Mouse (Mus musculus): ENCODE results near the gene Golga4.

Gene Golga4

DNA sequence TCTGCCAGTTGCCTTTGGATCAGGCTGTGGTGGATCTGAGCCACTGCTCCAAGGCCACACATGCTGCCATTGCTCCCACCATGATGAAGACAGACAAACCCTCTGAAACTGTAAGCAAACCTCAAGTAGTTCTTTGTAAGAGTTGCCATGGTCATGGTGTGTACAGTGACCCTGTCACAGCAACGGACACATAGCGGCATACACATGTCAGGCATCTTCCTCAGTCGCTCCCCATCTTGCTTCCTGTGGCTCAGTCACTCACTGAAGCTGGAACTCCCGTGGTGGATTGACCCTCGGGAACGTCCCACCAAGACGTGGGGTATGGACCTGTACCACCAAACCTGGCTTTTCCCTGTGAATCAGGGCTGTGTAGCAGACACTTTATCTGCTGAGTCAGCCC lies 57.8 kb downstream of the Golga4 start:
- in situ Hi-C loops (cut with MboI; ENCODE audit: low pct_unique_long_range_greater_than_20kb in 1 of 2, low sequenced_read_pairs in 2 of 2, unreplicated experiment in 1 of 2), result no loop called here

DNA sequence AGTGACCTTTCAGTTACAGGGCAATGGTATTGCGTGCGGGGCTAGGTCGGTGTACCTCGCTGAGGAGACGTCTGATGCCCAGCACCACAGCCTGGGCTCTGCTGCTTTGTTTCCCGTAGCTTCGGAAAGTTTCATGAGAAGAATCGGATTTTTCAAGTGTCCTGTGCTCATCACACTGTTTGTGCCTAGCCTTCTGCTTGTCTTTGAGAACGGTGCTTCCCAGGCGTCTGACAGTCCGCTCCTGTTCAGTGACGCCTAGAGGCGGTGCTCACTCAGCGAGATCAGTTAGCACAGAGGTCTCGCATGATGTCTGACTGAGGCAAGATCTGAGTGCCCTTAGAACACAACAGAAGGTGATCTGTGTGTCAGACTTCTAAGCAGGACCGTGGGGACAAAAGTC lies 58.6 kb downstream of the Golga4 start:
- in situ Hi-C loops (cut with MboI; ENCODE audit: low pct_unique_long_range_greater_than_20kb in 1 of 2, low sequenced_read_pairs in 2 of 2, unreplicated experiment in 1 of 2), result no loop called here

DNA sequence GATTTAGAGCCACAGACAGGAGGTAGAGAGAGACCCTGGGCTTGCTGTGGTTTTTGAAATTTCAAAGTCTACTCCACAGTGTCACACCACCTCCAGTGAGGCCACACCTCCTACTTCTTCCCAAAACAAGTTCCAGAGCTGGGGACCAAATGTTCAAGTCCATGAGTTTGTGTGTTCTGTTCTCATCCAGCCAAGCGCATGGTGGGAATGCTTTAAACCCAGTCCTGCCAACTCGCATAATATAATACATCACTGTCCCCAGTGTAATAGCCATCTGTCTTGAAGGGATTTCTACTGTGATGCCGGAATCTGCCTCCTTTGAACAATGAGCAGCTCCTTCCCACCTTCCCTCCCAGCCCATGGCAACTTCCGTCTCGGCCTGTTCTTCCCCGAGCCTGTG lies 63.3 kb downstream of the Golga4 start:
- in situ Hi-C loops (cut with MboI; ENCODE audit: low pct_unique_long_range_greater_than_20kb in 1 of 2, low sequenced_read_pairs in 2 of 2, unreplicated experiment in 1 of 2), result no loop called here

DNA sequence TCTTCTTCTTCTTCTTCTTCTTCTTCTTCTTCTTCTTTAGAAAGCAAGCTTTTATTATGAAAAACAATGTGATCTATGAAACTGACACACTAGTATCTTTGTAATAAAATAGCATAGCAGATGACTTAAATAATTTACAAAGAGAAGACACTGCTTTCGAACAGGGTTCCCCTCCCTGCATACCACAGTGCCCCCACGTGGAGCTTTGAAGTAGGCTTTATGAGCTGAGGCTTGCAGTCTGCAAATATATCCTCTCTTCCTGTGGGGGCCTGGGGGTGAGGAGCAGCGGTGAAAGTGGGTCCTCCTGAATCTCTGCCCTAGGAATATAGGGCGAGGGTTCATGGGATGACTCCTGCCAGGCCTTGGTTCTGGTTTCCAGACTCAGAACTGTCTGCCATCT lies 64.8 kb downstream of the Golga4 start:
- in situ Hi-C loops (cut with MboI; ENCODE audit: low pct_unique_long_range_greater_than_20kb in 1 of 2, low sequenced_read_pairs in 2 of 2, unreplicated experiment in 1 of 2), result no loop called here

DNA sequence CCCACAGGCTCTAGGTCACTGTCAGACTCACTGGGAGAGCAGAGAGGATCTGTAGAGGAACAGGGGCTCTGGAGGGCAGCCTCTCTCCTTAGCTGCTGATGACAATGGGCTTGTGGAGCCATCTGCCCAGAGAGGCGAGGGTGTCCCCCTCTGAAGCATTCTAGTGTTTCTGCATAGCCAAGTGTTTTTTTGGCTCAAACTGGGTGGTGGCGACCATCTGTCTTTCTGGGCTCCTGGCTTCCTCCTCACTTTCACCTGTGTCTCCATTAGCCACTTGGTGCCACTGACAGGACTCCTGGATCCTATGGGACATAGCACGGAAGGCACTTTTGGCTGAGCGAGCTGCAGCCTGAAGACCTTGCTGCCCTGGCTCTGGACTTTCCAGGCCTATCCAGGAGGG lies 65.6 kb downstream of the Golga4 start:
- in situ Hi-C loops (cut with MboI; ENCODE audit: low pct_unique_long_range_greater_than_20kb in 1 of 2, low sequenced_read_pairs in 2 of 2, unreplicated experiment in 1 of 2), result no loop called here

DNA sequence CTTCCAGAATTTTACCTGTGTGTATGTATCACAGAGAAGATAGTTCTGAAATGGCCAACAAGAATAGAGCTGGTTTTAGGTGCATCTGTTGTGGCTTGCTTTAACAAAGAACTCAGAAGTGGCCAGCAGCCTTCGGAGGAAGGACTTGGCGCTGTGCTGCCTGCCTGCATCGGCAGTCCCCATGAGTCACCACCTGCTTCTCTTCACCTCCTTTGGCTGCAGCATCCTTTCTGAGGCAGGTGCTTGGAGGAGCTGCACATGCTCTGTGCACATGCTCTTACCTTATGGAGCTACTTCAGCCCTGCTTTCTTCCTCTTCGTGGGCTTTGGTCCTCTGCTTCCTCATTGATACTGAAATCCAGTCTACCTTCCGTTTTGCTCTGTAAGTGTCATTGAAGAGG lies 68.8 kb downstream of the Golga4 start:
- in situ Hi-C loops (cut with MboI; ENCODE audit: low pct_unique_long_range_greater_than_20kb in 1 of 2, low sequenced_read_pairs in 2 of 2, unreplicated experiment in 1 of 2), result no loop called here

DNA sequence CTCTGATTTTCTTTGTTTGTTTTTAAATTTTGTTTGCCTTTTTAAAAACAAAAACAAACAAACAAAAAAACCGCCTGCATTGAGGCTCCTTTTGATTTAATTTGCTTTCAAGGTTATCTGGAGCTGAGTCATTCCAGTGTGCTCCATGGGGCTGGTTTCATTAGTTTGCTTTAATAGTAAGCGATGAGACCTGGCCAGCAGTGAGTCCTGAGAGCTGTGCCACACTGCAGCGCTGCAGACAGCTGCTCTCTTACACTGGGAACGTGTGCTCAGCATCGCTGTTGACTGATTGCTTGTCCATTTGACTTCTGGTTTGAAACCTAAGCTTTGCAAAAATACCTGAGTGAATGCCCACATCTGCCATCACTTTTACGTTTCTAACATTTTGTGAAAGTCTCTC lies 74.3 kb downstream of the Golga4 start:
- in situ Hi-C loops (cut with MboI; ENCODE audit: low pct_unique_long_range_greater_than_20kb in 1 of 2, low sequenced_read_pairs in 2 of 2, unreplicated experiment in 1 of 2), result no loop called here

DNA sequence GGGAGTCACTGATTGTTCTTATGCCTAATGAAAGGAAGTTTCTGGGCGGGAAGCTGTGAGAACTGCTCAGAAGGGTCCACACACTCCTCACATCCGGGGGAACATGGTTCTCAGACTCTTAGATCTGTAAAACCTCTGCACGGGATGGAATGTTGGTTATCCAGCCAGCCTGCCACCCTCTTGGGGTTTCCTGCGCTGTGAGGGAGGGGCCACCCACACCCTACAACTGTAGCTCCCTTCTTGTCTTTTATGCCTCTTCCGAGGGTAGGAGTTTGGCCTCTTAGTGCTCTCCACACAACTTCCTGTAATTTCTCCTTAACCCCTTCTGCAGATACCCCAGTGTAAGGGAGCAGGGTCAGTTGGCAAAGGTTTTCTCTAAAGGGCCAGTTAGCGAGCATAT lies 76.7 kb downstream of the Golga4 start:
- in situ Hi-C loops (cut with MboI; ENCODE audit: low pct_unique_long_range_greater_than_20kb in 1 of 2, low sequenced_read_pairs in 2 of 2, unreplicated experiment in 1 of 2), result no loop called here

DNA sequence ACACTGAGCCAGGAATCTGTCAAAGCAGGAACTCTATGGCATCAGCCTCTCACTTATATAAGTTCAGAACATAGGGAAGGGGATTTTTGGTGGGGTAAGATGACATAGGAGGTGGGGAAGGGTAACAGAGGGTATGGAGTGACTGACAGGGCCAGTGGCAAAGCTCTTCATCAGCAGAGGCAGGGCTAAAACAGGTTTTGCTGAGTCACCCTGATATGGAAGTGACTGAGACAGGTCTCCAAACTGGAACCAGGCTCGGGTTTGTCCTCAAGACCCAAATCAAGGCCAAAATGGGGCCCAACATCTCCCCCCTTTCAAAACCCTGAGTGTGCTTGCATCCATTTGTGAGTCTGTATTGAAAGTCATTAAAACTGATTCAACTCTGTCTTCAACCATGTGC lies 78.8 kb downstream of the Golga4 start:
- in situ Hi-C loops (cut with MboI; ENCODE audit: low pct_unique_long_range_greater_than_20kb in 1 of 2, low sequenced_read_pairs in 2 of 2, unreplicated experiment in 1 of 2), result no loop called here

DNA sequence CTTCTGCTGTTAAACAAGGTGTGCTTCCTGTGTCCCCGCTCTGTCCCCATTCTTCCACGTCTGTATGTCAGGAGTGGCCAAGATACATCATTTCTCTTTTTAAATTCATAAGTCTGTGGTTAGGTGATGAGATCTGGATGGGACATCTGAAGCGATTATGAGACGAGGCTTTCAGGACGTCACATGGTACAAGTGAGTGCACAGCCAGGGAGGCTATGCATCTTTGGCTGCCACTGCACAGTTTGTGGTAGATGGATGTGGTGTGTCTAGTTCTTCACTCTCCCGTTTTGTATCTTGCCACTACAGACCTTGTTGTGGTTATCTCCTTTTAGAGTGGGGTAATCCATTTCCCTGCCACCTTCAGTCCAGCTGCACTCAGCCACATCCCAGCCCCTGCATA lies 79.9 kb downstream of the Golga4 start:
- in situ Hi-C loops (cut with MboI; ENCODE audit: low pct_unique_long_range_greater_than_20kb in 1 of 2, low sequenced_read_pairs in 2 of 2, unreplicated experiment in 1 of 2), result no loop called here

DNA sequence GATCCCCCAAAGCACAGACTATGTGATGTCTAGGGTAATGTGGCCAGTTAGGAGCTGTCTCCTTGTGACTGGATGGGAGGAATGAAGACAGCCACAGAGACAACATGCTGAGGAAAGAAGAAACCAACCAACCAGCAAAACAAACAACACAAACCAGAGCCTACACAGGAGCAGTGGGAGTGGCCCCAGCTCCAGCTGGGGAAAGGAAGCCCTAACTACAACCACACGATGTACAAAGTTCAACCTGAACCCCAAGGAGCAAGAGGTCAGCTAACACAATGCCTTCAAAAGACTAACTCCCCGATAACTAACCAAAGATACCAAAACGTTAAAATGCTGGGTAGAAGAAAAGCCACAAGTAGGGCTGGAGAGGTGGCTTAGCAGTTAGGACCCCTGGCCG lies 81.0 kb downstream of the Golga4 start:
- in situ Hi-C loops (cut with MboI; ENCODE audit: low pct_unique_long_range_greater_than_20kb in 1 of 2, low sequenced_read_pairs in 2 of 2, unreplicated experiment in 1 of 2), result no loop called here

DNA sequence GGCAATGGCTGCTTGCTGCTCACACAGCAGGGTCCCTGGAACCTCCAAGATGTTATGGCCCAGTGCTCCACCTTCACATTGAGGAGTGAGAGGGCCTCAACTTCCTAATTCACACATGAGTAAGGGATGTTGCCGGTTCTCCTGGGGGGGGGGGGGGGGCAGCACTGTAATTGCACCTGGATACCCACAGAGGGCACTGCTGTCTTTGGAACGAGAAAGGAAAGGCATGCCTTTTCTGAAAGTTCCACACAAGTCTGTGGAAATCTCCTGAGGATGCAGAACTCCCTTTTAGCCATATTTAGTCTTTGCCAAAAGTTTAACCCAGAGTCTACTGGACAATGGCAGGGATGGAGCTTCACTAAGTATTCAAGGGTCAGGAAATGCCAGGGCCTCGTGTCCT lies 83.2 kb downstream of the Golga4 start:
- in situ Hi-C loops (cut with MboI; ENCODE audit: low pct_unique_long_range_greater_than_20kb in 1 of 2, low sequenced_read_pairs in 2 of 2, unreplicated experiment in 1 of 2), result no loop called here

DNA sequence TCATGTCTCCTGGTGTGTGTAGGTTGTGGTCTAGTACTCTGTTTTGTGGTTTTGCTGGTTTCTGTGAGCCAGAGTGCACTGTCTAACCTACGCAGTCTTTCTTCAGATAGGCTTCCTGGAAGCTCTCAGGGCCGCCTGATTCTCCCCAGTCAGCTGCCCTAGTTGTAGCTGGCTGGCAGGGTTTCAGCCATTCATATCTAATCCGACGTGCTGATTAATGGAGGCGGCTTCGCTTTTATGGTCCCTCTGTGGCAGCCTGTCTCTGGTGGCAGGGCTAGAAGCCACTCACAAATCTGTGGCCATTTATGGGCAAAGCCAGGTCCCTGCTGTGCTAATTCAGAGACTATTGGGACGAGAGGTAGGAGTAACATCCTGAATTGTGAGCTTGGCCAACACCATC lies 84.2 kb downstream of the Golga4 start:
- in situ Hi-C loops (cut with MboI; ENCODE audit: low pct_unique_long_range_greater_than_20kb in 1 of 2, low sequenced_read_pairs in 2 of 2, unreplicated experiment in 1 of 2), result no loop called here

DNA sequence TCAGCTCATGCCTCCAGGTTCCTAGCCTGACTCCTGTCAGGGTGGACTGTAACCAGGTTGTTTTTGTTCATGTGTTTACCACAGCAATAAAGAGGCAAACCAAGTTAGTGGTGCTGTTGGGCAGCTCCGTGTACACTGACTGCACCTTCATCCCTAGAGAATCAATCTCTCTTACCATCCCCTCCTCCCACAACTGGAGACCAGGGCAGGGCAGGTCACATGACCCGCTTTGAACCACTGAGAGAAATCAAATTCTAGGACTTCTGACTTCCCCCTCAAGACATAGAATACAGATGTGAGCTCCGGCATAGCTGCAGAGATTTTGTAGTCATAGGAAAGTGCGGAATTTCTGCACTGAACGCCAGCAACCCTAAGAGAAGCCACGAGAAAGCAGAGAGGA lies 85.6 kb downstream of the Golga4 start:
- in situ Hi-C loops (cut with MboI; ENCODE audit: low pct_unique_long_range_greater_than_20kb in 1 of 2, low sequenced_read_pairs in 2 of 2, unreplicated experiment in 1 of 2), result no loop called here

DNA sequence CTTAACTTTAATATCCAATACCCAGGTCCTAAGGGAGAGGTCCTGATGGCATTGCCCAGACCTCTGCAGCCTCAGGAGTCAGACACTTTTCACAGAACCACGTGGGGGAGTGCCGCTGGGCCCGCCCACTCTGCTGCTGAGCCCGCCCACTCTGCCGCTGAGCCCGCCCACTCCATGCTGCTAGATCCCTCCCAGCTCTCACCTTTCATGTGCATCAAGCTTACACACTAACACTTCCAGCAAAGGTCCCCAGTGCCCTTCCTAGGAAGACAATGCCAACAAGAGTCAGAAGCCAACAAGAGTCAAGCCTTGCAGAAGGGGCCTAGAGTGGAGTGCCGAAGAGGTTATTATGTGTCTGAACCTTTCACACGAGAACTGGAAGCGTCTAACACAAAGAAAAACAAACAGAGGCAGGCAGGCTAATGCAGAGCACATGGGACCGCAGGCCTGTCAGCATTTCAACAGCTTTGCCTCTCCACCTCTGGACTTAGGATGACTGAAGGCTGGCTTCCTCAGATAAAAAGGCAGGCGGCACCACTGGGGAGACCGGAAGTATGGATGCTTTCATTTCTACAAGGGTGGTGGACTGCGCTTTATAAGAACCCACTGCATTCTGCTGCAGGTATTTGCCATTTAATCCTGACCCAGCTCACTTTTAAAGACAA lies 86.7 kb downstream of the Golga4 start:
- in situ Hi-C loops (cut with MboI; ENCODE audit: low pct_unique_long_range_greater_than_20kb in 1 of 2, low sequenced_read_pairs in 2 of 2, unreplicated experiment in 1 of 2), result no loop called here

DNA sequence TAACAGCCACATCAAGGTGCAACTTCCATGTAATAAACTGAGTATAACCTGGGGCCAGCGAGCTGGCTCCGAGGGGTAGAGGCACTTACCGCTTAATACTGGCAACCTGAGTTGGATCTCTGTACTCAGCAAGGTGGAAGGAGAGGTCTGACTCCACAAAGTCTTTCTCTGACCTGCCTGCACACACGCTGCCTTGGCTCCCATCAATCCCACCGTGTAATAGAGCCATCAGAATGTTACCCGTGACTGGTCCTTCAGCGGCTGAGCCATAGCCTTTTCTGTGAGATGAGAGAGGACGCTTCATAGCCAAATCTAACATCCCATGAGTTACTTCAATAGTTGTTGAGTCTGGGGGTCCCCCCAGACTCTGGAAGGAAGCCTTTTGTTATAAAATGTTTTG lies 87.4 kb downstream of the Golga4 start:
- in situ Hi-C loops (cut with MboI; ENCODE audit: low pct_unique_long_range_greater_than_20kb in 1 of 2, low sequenced_read_pairs in 2 of 2, unreplicated experiment in 1 of 2), result no loop called here

DNA sequence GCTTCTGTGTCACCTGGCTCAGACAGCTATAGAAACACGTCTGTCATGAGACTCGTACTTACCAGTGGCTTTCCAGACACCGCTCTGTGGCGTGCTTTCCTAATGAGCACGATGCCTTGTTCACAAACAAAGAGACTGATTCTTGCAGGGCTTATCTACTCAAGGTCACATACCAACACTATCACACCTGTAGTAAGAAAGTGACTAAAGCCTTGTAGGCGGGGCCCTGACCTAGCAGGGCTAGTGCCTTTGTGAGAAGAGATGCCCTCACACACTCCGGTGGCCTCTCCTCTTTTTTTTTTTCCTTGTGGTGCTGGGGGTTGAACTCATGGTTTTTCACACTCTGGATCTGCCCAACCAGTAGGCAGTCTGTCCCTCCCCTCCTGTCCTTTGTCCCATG lies 90.7 kb downstream of the Golga4 start:
- in situ Hi-C loops (cut with MboI; ENCODE audit: low pct_unique_long_range_greater_than_20kb in 1 of 2, low sequenced_read_pairs in 2 of 2, unreplicated experiment in 1 of 2), result loop anchor here in 1 of 2 experiments (5.0 kb wide), 1 partner anchor 301 kb away; no protein-coding TSS in a partner anchor

DNA sequence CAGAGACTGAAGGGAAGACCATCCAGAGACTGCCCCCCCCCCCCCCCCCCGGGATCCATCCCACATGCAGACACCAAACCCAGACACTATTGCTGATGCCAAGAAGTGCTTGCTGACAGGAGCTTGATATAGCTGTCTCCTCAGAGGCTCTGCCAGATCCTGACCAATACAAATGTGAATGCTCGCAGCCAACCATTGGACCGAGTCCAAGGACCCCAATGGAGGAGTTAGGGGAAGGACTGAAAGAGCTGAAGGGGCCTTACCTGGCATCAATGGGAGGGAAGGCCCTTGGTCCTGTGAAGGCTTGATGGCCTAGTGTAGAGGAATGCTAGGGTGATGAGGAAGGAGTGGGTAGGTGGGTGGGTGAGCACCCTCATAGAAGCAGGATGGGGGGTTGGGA lies 94.3 kb downstream of the Golga4 start:
- in situ Hi-C loops (cut with MboI; ENCODE audit: low pct_unique_long_range_greater_than_20kb in 1 of 2, low sequenced_read_pairs in 2 of 2, unreplicated experiment in 1 of 2), result loop anchor here in 1 of 2 experiments (10.0 kb wide), 1 partner anchor 304 kb away; no protein-coding TSS in a partner anchor

DNA sequence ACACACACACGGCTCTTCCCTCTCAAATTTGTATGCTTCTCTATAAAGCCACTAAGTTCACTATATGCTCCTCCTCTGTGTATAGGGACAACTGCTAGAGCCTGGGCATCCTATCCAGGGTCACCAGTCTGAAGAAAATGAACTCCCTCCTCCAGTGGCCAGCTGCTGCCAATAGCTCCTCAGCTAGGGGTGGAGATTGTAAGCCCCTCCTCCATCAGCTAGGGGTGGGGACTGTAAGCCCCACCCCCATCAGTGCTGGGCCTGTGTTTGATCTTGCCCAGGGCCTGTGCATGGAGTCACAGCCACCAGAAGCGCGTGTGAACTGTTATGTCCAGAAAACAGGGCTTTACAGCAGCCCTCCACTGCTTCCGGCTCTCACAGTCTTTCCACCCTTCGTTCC lies 96.5 kb downstream of the Golga4 start:
- in situ Hi-C loops (cut with MboI; ENCODE audit: low pct_unique_long_range_greater_than_20kb in 1 of 2, low sequenced_read_pairs in 2 of 2, unreplicated experiment in 1 of 2), result loop anchor here in 1 of 2 experiments (10.0 kb wide), 1 partner anchor 302 kb away; no protein-coding TSS in a partner anchor

DNA sequence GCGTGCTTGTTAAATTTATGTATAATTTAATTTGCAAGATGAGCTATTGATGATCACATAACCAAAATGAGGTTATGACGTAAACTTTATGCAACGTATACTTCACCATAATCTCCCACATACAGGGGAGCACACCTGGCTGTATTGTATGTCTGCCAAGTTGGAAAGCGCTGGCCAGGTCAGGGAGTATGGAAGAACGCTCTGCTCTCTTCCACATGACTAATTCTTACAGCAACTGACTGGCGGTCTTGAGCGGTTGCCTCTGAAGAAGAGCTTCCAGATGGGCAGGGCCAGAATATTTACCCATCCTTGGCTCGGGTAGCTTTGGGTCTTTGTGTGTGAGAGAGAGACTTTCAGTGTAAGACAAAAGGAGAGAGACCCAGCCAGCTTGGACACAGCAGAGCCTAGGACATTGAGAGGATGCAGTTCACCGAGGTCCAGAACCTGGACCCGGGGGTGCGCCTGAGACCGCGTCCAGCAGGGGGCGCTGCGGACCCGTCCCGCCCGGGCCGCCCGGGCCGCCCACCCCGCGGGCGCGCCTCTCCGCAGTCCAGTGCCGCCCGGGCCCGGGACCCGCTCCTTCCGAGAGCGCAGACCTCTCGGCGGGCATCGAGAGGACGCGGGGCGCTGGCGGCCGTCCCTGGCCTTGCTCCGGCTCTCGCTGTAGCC lies 100.2 kb downstream of the Golga4 start, which contains the start of gene Itga9:
Itga9 (plus strand) TSS at position 543 of the 669 bp plus-strand sequence.
- in situ Hi-C loops (cut with MboI; ENCODE audit: low pct_unique_long_range_greater_than_20kb in 1 of 2, low sequenced_read_pairs in 2 of 2, unreplicated experiment in 1 of 2), result loop anchor here in 1 of 2 experiments (10.0 kb wide), 1 partner anchor 299 kb away; no protein-coding TSS in a partner anchor
